Comparison of ENCODE assay signal across 13 mouse cellular contexts in genomic region chr10:94097081-94097845, GRCm38 (mm10). TPM values are rescaled to one million over a fixed set of nuclear protein-coding genes. Genes with fewer than 3 reads are reported as not detected.
DNase-seq lines count a peak whose midpoint lies in the region; ATAC-seq lines count a peak whose summit lies in the region.
"Had no signal": no experiment of that assay in that cellular context is flagged by ENCODE, and none has a peak within 500 bp of the region (broad histone marks: within the 10 kb centered on the region; RNA-seq: fewer than 3 reads in every experiment).

No protein-coding gene starts in this region.

- H3K4me1 ChIP-seq in heart, embryonic 15.5 days (replicated peaks): peaks cover 4% of the 10 kb centered on the region; the same call in 1 of the 2 replicates
- H3K4me1 ChIP-seq: midbrain, embryonic 15.5 days had no signal

- H3K9me3 ChIP-seq in heart, embryonic 15.5 days (replicated peaks): 0 out of 2 replicates have a peak, but pooled peaks cover under 1% of the 10 kb centered on the region
- H3K9me3 ChIP-seq: midbrain, embryonic 15.5 days had no signal

- WGBS in heart, embryonic 15.5 days: 82% methylated on average over 3 of the region's 3 CpGs

- intact Hi-C loops in heart, postnatal 36 days (cut with DNase I): no loop called here
- intact Hi-C loops in left cerebral cortex, postnatal 10 days (cut with DNase I): no loop called here

- no peak overlapping the region for H3K4me3 ChIP-seq in heart, embryonic 15.5 days
- H3K4me3 ChIP-seq: midbrain, embryonic 15.5 days had no signal

- no peak for DNase-seq in heart, postnatal 36 days
- DNase-seq in ES-CJ7 (ENCODE audit: low read depth, low spot score): peak; percentile 12
- DNase-seq in lung, postnatal 10 days: peak; percentile 59
- DNase-seq in left cerebral cortex, postnatal 10 days (ENCODE audit: extremely low spot score in 1 of 2, low spot score in 2 of 2): no peak
- DNase-seq in gastrocnemius, adult 8-10 months (ENCODE audit: low spot score in 2 of 2): no peak
- no peak for DNase-seq in adrenal gland, postnatal 14 days
- DNase-seq: kidney, adult 2 months; layer of hippocampus, postnatal 36 days; right cerebral cortex, postnatal 25 days had no signal

- H3K27ac ChIP-seq in heart, embryonic 15.5 days: 0 out of 2 replicates have a peak overlapping the region, but pooled peaks have one; percentile 16
- H3K27ac ChIP-seq: midbrain, embryonic 15.5 days had no signal

- no peak overlapping the region for H3K4me2 ChIP-seq in heart, embryonic 15.5 days
- H3K4me2 ChIP-seq: midbrain, embryonic 15.5 days had no signal

- ATAC-seq in heart, embryonic 15.5 days (replicated peaks; ENCODE audit: insufficient number of reproducible peaks, insufficient read depth, low FRiP score, low read depth): peak; percentile 55; the same call in 1 of the 2 replicates
- ATAC-seq in erythroid progenitor cell, adult 5-6 weeks (replicated peaks; ENCODE audit: low FRiP score, poor library complexity, severe bottlenecking): peak; percentile 69
- ATAC-seq: activated CD4-positive, CD25-positive, alpha-beta regulatory T cell, adult 4 months; midbrain, embryonic 15.5 days had no signal

- H3K36me3 ChIP-seq in heart, embryonic 15.5 days: no peaks in the 10 kb centered on the region; the same call in 1 of the 2 replicates
- H3K36me3 ChIP-seq: midbrain, embryonic 15.5 days had no signal

- H3K9ac ChIP-seq in heart, embryonic 15.5 days: no peak overlapping the region
- H3K9ac ChIP-seq: midbrain, embryonic 15.5 days had no signal

- H3K27me3 ChIP-seq in heart, embryonic 15.5 days: no peaks in the 10 kb centered on the region
- H3K27me3 ChIP-seq: midbrain, embryonic 15.5 days had no signal

RNA-seq across cellular contexts. Expression of gene Nr2c1, which starts 50.6 kb away (rescaled TPM):
- 4.7 and 5.7 TPM in 2 replicates for polyA plus RNA-seq in heart, embryonic 15.5 days (2015; fragmentation: Nextera tagmentation; extraction: Ambion mirVana)
- total RNA-seq in heart, postnatal 36 days (2021): 1 to 10 TPM; 7.7 to 7.9 TPM
- total RNA-seq in erythroid progenitor cell, adult 5-6 weeks (2015; ENCODE audit: low replicate concordance): 0.84 and 2.2 TPM in 2 replicates
- total RNA-seq in erythroid progenitor cell, adult 5-6 weeks (2017; ENCODE audit: low replicate concordance): 0.64 and 1.4 TPM in 2 replicates
- 1 to 10 TPM; 7.8 to 8.1 TPM for total RNA-seq in left cerebral cortex, postnatal 10 days (2021)
- total RNA-seq in gastrocnemius, adult 8-10 months (2022): 1 to 10 TPM; 5.5 to 5.9 (median 5.8) TPM
- 13.2 and 14.0 TPM in 2 replicates for total RNA-seq in adrenal gland, postnatal 14 days (2021)

Comparison
In these comparisons a context has a peak if more than half of its experiments do, and no peak if none do; other contexts are left out.
1. DNase-seq: peak in ES-CJ7 (single experiment) and lung, postnatal 10 days (single experiment); none in heart, postnatal 36 days (0 of 2), left cerebral cortex, postnatal 10 days (0 of 2), gastrocnemius, adult 8-10 months (0 of 2) and adrenal gland, postnatal 14 days (single experiment).